Mouse (Mus musculus): ENCODE results near the gene 4931428L18Rik.

4931428L18Rik gene

GRCm38 (mm10) chr1:31152799-31153426 lies 69.6 kb downstream of the 4931428L18Rik start:
- DNase-seq (ENCODE audit: low spot score) = no peak

- no peak for DNase-seq (ENCODE audit: low spot score)
Measured at GRCm38 (mm10) chr1:31150546-31150945, 71.9 kb downstream of the 4931428L18Rik start.

- DNase-seq (ENCODE audit: low spot score) = no peak
Measured at GRCm38 (mm10) chr1:31149671-31150070, 72.8 kb downstream of the 4931428L18Rik start.

GRCm38 (mm10) chr1:31143571-31143970 lies 78.9 kb downstream of the 4931428L18Rik start:
- no peak for DNase-seq (ENCODE audit: low spot score)

GRCm38 (mm10) chr1:31142288-31143094 lies 80.0 kb downstream of the 4931428L18Rik start:
- DNase-seq (ENCODE audit: low spot score) = no peak

- no peak for DNase-seq (ENCODE audit: low spot score)
Measured at GRCm38 (mm10) chr1:31138387-31138786, 84.1 kb downstream of the 4931428L18Rik start.

- DNase-seq (ENCODE audit: low spot score) = no peak
Measured at GRCm38 (mm10) chr1:31113466-31113865, 109.0 kb downstream of the 4931428L18Rik start.

- DNase-seq (ENCODE audit: low spot score) = no peak
Measured at GRCm38 (mm10) chr1:31107961-31108360, 114.5 kb downstream of the 4931428L18Rik start.

- no peak for DNase-seq (ENCODE audit: low spot score)
Measured at GRCm38 (mm10) chr1:31102863-31103657, 119.4 kb downstream of the 4931428L18Rik start.

GRCm38 (mm10) chr1:31102280-31102679 lies 120.2 kb downstream of the 4931428L18Rik start:
- DNase-seq (ENCODE audit: low spot score) = no peak

GRCm38 (mm10) chr1:31097208-31097607 lies 125.3 kb downstream of the 4931428L18Rik start:
- no peak for DNase-seq (ENCODE audit: low spot score)

GRCm38 (mm10) chr1:31096466-31096793 lies 126.1 kb downstream of the 4931428L18Rik start:
- DNase-seq (ENCODE audit: low spot score) = no peak

GRCm38 (mm10) chr1:31095706-31096465 lies 126.6 kb downstream of the 4931428L18Rik start:
- no peak for DNase-seq (ENCODE audit: low spot score)

GRCm38 (mm10) chr1:31094792-31095191 lies 127.7 kb downstream of the 4931428L18Rik start:
- DNase-seq (ENCODE audit: low spot score) = no peak

GRCm38 (mm10) chr1:31093939-31094338 lies 128.5 kb downstream of the 4931428L18Rik start:
- DNase-seq (ENCODE audit: low spot score) = no peak

- no peak for DNase-seq (ENCODE audit: low spot score)
Measured at GRCm38 (mm10) chr1:31088686-31089085, 133.8 kb downstream of the 4931428L18Rik start.

- no peak for DNase-seq (ENCODE audit: low spot score)
Measured at GRCm38 (mm10) chr1:31072523-31073370, 149.7 kb downstream of the 4931428L18Rik start.

GRCm38 (mm10) chr1:31071209-31071608 lies 151.3 kb downstream of the 4931428L18Rik start:
- DNase-seq (ENCODE audit: low spot score) = no peak

GRCm38 (mm10) chr1:31064817-31065740 lies 157.4 kb downstream of the 4931428L18Rik start:
- no peak for DNase-seq (ENCODE audit: low spot score)

GRCm38 (mm10) chr1:31059806-31060205 lies 162.7 kb downstream of the 4931428L18Rik start:
- no peak for DNase-seq (ENCODE audit: low spot score)

All from T-cell, adult 2 months (primary cell).